Mouse (Mus musculus) embryonic stem cell, embryonic (primary cell): Measurements from ENCODE around the gene Dgcr2.

Experiments used
- CTCF ChIA-PET, 4 experiments: fragments of 300-600 bp in 2 of 4; fragments of 350-600 bp in 2 of 4; sonication (Branson Sonifier 250); formaldehyde crosslinking; loops; one replicate each; lab custom pipeline; 2022; ENCODE audit warnings: inconsistent platforms in 2 of 4; lab: Charles Lee
- POLR2A ChIA-PET, 4 experiments: fragments of 300-600 bp in 2 of 4; fragments of 350-600 bp in 2 of 4; sonication (Branson Sonifier 250); formaldehyde crosslinking; loops; one replicate each; lab custom pipeline; 2022; ENCODE audit warnings: antibody characterized with exemption in 4 of 4, inconsistent platforms in 1 of 4; lab: Charles Lee

The Dgcr2 gene

DNA sequence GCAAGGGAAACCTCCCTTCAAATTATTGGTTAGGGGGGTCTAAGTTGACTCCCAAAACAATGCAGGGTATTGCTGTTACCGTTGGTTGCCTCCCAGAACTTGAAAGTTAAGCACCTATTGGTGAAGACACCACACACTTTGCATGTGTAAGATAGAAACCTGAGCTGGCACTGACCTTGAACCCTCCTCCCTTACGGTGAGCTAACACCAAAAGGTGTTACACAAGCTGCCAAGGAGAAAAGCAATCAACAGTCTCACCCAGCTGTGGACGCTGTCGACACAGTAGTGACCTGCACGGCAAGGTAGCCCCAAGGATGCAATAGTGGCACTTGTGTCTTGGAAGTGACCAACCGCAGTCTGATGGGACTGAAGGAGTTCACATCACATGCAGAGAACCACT, 14.2 kb downstream of the Dgcr2 start:
- ChIA-PET POLR2A (interaction anchor here in 3 of 4 experiments (0.7 to 6.8 kb wide), 18 partner anchors 7 to 205 kb away, joined by 3 to 36 read pairs (median 4); partner anchors contain the start of genes Slc25a1 (in 2 of the 3), Ess2 (in 1 of the 3), Gm20518 (in 1 of the 3) and Klhl22 (in 1 of the 3)), CTCF (interaction anchor here in 1 of 4 experiments (1.7 kb wide), 1 partner anchor 35 kb away, joined by 4 read pairs; no protein-coding TSS in a partner anchor)

DNA sequence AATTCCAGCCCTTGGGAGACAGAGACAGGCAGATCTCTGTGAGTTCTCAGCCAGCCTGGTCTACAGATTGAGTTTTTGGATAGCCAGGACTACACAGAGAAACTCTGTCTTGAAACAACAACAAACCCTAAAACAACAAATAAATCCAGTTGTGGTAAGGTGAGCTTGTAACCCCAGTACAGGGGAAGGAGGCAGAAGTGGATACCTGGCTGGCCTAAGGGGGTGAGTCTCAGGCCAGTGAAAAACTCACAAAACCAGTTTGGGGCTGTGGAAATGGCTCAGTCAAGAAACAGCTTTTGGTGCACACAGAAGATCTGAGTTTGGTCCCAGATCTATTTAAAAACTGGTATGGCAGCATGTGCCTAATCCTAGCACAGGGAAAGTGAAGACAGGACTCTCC, 16.2 kb downstream of the Dgcr2 start:
- ChIA-PET CTCF (no interaction called here), POLR2A (interaction anchor here in 3 of 4 experiments (0.9 to 6.8 kb wide), 6 partner anchors 9 to 15 kb away, joined by 3 to 36 read pairs (median 6); partner anchors contain the start of gene Gm20518 (in 3 of the 3))

DNA sequence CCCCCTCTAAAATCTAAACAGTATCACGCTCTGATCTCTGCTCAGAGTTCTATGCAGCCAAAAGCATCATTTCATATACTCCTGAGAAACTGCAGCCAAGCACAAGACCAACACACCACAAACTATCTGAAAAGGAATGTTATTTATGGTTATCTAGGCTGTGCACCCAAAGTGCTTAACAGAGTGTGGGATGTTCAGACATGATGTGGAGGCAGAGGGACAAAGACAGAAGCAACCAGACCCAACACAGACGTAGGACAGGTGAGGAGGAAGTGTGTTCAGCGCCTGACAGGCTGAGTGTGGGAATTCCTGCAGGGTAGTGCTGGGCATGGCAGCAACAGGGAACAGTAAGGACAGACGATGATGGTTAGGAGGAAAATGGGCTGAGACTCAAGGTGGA, 18.8 kb downstream of the Dgcr2 start:
- CTCF ChIA-PET = no interaction called here
- POLR2A ChIA-PET = interaction anchor here in 2 of 4 experiments (0.7 to 6.8 kb wide), 6 partner anchors 8 to 45 kb away, joined by 3 to 36 read pairs (median 4); partner anchors contain the start of gene Gm20518 (in 2 of the 2)

DNA sequence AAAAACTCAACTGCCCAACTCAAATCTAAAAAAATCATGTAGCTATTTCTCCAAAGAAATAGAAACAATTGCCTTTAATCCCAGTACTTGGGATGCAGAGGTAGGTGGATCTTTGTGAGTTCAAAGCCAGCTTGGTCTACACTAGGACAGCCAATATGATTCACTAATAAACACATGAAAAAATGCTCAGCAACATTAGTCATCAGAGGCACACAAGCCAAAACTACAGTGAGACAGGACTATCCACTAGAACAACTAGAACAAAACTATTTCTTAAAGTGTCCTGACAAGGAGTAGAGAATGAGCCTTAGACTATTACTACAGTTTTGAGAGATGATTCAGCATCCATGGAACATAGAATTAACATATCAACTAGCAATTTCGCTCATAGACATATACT, 22.3 kb downstream of the Dgcr2 start:
- ChIA-PET POLR2A (interaction anchor here in 1 of 4 experiments (2.4 kb wide), 1 partner anchor 16 kb away, joined by 8 read pairs; the partner anchor contains the start of gene Gm20518), CTCF (no interaction called here)

DNA sequence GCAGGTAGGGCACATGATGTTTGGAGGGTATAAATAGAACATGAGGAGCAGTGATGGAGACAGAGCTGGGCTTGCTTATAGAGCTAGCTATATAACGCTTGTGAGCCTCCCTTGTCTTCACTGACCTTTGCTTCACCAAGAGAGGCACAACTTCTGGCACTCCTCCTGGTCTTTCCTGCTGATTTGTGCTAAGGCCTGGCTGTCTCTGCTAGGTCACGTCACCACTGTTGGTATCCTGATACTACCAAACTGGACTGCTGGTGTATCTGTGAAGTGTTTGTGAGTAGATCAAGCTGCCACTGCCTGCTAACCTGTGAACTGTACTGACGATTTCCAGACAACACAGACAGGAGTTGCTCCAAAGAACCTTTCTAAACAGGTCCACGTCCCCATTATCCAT, 23.2 kb downstream of the Dgcr2 start:
- ChIA-PET CTCF (interaction anchor here in 1 of 4 experiments (0.8 kb wide), 1 partner anchor 63 kb away, joined by 4 read pairs; no protein-coding TSS in a partner anchor), POLR2A (interaction anchor here in 1 of 4 experiments (2.4 kb wide), 1 partner anchor 17 kb away, joined by 8 read pairs; the partner anchor contains the start of gene Gm20518)

DNA sequence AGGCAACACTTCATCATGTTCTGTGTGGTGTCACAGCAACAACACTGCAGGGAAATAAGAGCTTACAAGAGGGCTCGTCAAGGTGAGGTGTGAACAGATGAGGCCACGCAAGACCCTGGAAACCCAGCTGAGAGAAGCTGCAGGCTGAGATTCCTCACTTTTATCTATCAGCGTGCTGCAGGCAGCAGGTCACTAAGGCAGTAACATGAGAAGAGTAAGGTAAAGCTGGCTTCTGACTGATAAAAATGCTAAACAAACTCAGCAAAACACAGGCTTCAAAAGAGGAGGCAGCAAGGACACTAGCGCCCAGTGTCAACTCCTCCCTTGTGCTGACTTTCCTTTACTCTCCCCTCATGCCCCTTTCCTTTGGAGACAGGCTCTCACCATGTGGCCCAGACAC, 25.4 kb downstream of the Dgcr2 start:
- ChIA-PET CTCF (interaction anchor here in 1 of 4 experiments (0.5 kb wide), 1 partner anchor 11 kb away, joined by 5 read pairs; no protein-coding TSS in a partner anchor), POLR2A (interaction anchor here in 3 of 4 experiments (0.5 to 2.4 kb wide), 5 partner anchors 11 to 19 kb away, joined by 3 to 12 read pairs (median 3); partner anchors contain the start of gene Gm20518 (in 2 of the 3))

DNA sequence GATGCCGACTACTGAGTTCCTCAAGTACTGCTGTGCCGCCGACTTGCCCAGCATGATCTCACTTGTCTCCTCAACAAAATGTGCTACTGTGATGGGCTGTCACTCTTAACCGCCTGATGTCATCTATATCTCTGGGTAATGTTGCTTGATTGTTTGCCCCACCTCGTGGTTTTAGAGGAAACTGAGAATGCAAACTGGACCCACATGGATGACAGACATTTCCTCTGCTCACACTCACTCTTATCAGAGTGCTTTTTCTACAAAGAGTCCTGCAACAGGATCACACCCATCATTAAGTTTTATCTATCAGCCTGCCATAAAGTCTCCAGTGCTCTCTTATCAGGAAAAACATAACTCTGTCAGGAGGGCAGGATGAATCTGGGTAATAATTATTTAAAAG, 27.1 kb downstream of the Dgcr2 start:
- CTCF ChIA-PET = no interaction called here
- POLR2A ChIA-PET = interaction anchor here in 2 of 4 experiments (1.0 to 6.5 kb wide), 3 partner anchors 9 to 20 kb away, joined by 5 to 37 read pairs (median 12); partner anchors contain the start of gene Gm20518 (in 2 of the 2)

DNA sequence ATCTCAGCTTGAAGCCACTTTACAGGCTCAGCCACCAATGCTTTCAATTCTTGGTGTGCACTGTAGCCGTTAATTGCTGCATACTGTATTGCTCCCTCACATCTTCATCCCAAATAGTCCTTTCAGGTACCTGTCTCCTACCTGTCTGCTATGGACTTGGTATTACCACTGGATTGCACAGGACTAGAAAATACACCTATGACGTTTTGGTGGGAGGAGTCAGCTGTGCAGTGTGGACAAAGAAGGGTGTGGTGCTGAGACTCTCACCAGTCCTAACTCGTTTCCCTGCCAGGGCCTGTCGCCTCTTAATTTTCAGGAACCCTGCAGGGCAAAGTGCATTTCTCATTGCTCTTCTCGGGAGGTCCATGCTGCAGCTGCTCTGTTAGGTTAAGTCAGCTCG, 32.6 kb downstream of the Dgcr2 start:
- ChIA-PET POLR2A (interaction anchor here in 3 of 4 experiments (1.0 to 6.5 kb wide), 10 partner anchors 16 to 224 kb away, joined by 3 to 37 read pairs (median 4); partner anchors contain the start of gene Gm20518 (in 3 of the 3)), CTCF (no interaction called here)

DNA sequence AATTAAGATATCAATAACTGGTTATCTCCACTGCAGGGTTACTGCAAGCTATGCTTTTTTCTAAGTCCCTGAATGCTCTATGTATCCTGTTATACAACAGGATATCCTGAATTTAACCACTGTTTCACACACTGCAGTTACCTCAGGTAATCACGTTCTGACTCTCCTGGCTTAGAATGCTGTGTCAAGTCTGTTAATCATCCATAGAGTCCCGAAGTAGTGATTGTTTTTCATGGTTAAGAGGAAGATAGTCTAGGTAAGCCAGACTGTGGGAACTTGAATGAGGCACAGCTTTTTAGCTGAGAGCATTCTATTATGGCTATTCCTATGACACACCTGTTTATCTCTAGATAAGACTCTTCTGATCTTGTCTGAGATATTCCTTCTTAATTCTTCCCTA, 33.1 kb downstream of the Dgcr2 start:
- ChIA-PET CTCF (no interaction called here), POLR2A (interaction anchor here in 3 of 4 experiments (0.8 to 6.5 kb wide), 11 partner anchors 12 to 224 kb away, joined by 3 to 37 read pairs (median 3); partner anchors contain the start of gene Gm20518 (in 3 of the 3))

DNA sequence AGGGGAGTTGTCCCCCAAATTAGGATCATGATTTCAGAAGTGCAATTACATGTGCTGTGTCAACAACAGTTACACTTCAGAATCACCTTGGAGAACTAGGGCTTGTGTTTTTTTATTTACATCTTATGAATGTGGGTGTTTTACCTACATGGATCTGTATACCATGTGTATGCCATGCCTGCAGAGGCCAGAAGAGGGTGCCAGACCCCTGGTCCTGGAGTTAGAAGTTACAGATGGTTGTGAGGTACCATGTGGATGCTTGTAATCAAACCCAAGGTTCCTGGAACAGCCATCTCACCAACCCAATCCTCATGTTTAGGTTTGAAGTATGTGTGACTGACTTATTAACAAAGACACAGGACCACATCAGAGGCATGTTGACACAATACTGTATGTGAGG, 39.8 kb downstream of the Dgcr2 start:
- CTCF ChIA-PET = interaction anchor here (0.7 to 4.3 kb wide), 8 partner anchors 9 to 352 kb away, joined by 3 to 21 read pairs (median 3); no protein-coding TSS in a partner anchor
- POLR2A ChIA-PET = interaction anchor here in 2 of 4 experiments (0.5 to 0.8 kb wide), 2 partner anchors 54 to 98 kb away, joined by 3 read pairs; no protein-coding TSS in a partner anchor

DNA sequence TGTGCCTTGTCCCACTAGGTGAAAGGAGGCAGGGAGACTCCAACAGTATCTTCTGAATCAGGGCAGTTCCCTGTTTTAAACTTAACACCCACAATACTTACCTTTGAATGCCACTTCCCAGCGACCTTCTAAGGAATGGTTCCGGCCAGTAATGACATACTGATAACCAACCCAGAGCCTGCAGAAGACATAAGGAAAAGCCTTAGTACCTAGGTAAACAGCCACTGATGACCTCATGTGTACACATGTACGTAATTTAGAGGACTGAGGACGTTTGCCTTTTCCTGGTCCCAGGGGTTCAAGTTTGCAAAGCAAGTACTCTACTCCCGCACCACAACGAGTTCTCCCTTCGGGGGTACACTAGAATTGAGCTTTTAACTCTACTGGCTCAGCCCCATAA, 41.2 kb downstream of the Dgcr2 start:
- CTCF ChIA-PET = interaction anchor here in 3 of 4 experiments (0.6 to 4.3 kb wide), 4 partner anchors 8 to 24 kb away, joined by 4 to 21 read pairs (median 12); no protein-coding TSS in a partner anchor
- POLR2A ChIA-PET = interaction anchor here in 1 of 4 experiments (0.8 kb wide), 1 partner anchor 34 kb away, joined by 3 read pairs; the partner anchor contains the start of gene Gm20518

DNA sequence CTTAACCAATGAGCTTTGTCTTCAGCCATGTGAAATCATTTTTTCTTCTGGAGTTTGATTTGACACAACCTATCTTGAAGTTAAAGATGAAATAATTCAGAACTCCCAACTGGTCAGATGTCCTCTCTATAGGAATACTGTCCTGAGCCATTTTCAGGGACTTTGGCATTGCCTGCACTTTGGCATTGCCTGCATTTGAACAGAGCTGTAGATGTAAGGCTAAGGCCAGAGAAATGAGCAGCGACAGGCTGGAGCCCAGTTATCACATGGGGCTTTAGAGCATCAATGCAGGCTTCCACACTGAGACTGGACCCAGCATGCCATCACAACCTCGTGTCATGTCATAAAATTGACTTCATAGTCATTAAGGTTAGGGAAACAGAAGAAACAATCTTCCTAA, 45.1 kb downstream of the Dgcr2 start:
- ChIA-PET POLR2A (interaction anchor here in 1 of 4 experiments (0.7 kb wide), 1 partner anchor 22 kb away, joined by 5 read pairs; no protein-coding TSS in a partner anchor), CTCF (interaction anchor here in 1 of 4 experiments (0.6 to 0.7 kb wide), 2 partner anchors 14 to 182 kb away, joined by 3 read pairs; no protein-coding TSS in a partner anchor)

DNA sequence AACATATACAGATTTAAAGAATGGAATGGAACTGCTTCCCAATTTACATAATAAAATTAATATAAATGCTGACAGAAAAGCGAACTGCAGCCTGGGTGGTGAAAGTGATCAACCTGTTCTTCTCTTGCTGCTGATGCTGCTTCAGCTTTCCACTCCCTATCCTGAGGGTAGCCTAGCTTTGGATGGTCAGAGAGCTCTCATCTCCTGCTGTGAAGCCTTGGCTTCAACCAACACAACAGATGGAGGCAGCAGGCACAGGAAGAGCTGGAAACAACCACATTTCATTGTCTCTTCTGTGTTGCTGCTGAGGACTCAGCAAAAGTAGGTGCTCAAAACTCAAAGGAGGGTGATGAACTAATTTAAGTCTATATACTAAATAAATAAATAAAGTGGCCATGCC, 46.5 kb downstream of the Dgcr2 start:
- POLR2A ChIA-PET = interaction anchor here in 1 of 4 experiments (1.5 kb wide), 1 partner anchor 18 kb away, joined by 3 read pairs; no protein-coding TSS in a partner anchor
- CTCF ChIA-PET = interaction anchor here in 1 of 4 experiments (0.8 kb wide), 1 partner anchor 27 kb away, joined by 3 read pairs; no protein-coding TSS in a partner anchor

DNA sequence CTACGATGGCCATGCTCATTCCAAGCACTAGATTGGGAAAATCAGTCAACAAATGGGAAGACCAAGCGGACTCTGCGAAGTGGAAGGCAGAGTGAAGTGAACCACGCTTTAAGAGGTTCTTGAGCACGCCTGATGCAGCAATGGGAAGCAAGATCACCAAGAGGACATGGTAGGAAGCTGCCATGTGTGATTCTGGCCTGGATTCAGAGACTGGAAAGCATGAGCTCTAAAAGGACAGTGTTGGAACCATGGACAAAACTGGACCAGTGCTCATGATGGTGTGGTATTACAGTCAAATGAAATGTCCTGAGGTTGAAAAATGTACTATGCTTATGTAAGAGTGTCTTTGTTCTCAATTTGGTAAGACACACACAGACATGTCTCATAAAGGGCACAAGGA, 47.0 kb downstream of the Dgcr2 start:
- ChIA-PET CTCF (interaction anchor here in 1 of 4 experiments (0.6 kb wide), 1 partner anchor 35 kb away, joined by 3 read pairs; no protein-coding TSS in a partner anchor), POLR2A (interaction anchor here in 1 of 4 experiments (0.9 to 1.5 kb wide), 2 partner anchors 17 to 56 kb away, joined by 3 read pairs; no protein-coding TSS in a partner anchor)

DNA sequence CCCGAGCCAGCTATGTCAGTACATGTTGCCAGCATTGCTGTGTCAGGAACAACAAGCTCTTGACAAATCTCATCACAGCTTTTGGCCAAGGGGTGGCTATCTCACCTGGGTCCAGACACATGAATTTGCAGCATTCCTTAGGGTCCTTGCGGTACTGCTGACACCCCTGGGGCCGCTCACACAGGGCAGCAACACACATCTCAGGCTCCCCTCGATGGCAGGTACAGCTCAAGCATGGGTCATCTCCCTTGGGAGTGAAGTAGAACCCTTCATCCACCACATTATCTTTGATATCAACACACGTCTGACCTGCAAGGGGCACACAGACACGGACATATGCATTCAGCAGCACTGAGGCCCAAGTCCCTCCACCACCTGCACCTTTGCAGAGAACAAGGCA, 48.9 kb downstream of the Dgcr2 start:
- CTCF ChIA-PET = interaction anchor here (0.5 to 3.0 kb wide), 68 partner anchors 8 to 376 kb away, joined by 3 to 21 read pairs (median 4); partner anchors contain the start of genes Car15 (in 2 of the 4), Dgcr6 (in 2 of the 4), Gm20518 (in 2 of the 4) and B830017H08Rik (in 1 of the 4)
- POLR2A ChIA-PET = interaction anchor here in 3 of 4 experiments (0.6 to 3.0 kb wide), 22 partner anchors 10 to 240 kb away, joined by 3 to 13 read pairs (median 3); partner anchors contain the start of genes Gm20518 (in 2 of the 3), Dgcr6 (in 1 of the 3), Klhl22 (in 1 of the 3) and Slc25a1 (in 1 of the 3)

DNA sequence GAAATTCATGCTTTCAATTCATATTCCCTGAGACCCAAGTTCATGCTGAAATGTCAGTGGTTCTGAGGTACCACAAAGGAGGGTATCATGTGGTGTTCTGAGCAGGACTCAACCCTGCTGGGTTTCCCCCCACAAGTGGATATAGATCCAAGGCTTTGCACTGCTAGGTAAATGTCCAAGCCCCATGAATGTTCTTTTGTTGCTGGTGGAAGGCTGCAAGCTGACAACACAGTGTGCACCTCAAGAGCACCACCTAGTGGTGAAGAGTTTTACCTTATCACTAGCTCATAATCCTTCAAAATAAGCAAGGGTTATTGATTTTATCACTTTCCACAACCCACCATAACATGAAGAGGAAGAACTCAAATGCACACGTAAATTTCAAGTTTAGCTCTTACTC, 49.4 kb downstream of the Dgcr2 start:
- ChIA-PET POLR2A (interaction anchor here in 3 of 4 experiments (0.6 to 3.0 kb wide), 25 partner anchors 10 to 240 kb away, joined by 3 to 13 read pairs (median 3); partner anchors contain the start of genes Gm20518 (in 2 of the 3), Dgcr6 (in 1 of the 3), Klhl22 (in 1 of the 3) and Slc25a1 (in 1 of the 3)), CTCF (interaction anchor here (0.5 to 3.0 kb wide), 78 partner anchors 9 to 375 kb away, joined by 3 to 21 read pairs (median 4); partner anchors contain the start of genes Car15 (in 3 of the 4), Gm20518 (in 3 of the 4), Dgcr6 (in 2 of the 4) and B830017H08Rik (in 1 of the 4))

DNA sequence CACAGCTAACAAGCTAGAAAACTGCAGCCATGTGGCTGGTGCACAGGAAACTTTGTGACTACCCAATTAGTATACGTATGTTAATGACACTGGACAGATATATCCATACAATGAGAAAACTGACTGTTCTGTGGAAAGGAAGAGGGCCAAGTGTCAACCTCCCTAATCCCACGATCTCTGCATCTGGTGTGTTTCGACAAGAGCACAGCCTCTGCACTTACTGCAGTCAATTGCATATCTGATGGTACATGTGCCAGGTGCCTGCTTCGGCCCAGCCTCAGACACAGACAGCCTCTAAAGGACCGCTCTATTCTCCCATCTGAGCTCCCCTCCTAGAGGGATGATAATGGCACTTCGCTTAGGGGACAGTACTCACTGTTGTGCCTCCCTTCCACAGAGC, 49.9 kb downstream of the Dgcr2 start:
- ChIA-PET CTCF (interaction anchor here (0.6 to 3.0 kb wide), 63 partner anchors 9 to 370 kb away, joined by 3 to 21 read pairs (median 4); partner anchors contain the start of genes Car15 (in 3 of the 4), Gm20518 (in 3 of the 4), Dgcr6 (in 2 of the 4) and B830017H08Rik (in 1 of the 4)), POLR2A (interaction anchor here in 3 of 4 experiments (0.6 to 3.0 kb wide), 16 partner anchors 11 to 241 kb away, joined by 3 to 13 read pairs (median 4); partner anchors contain the start of genes Gm20518 (in 2 of the 3), Dgcr6 (in 1 of the 3), Klhl22 (in 1 of the 3) and Slc25a1 (in 1 of the 3))
